Mouse (Mus musculus) embryonic facial prominence, embryonic 12.5 days (tissue): ENCODE measurements at regions not wholly inside any gene's neighbourhood (a gene's known extent, or its start where the extent isn't known, plus 50 kb on each side); places are given as distances from the start of the nearest gene placed in this dataset.
A peak's percentile ranks its signal among the peaks of the same experiment; 100 is the strongest.

Source experiments
- ATAC-seq: fragments of 200-750 bp; cut with Nextera tagmentation; 2 replicates; pipeline ENCODE4 v1.8.0; 2017; ENCODE audit not compliant: insufficient number of reproducible peaks, insufficient read depth, low FRiP score, low TSS enrichment
- H3K27ac ChIP-seq: fragments of 300-500 bp; sonication (generic); 2 replicates; pipeline ENCODE4 v1.5.1; 2016; ENCODE audit warnings: mild to moderate bottlenecking
- H3K27me3 ChIP-seq: fragments of 300-500 bp; sonication (generic); 2 replicates; pipeline ENCODE4 v1.6.1; 2016; ENCODE audit warnings: mild to moderate bottlenecking, moderate library complexity
- H3K36me3 ChIP-seq: fragments of 300-500 bp; sonication (generic); 2 replicates; pipeline ENCODE4 v1.6.1; 2016; ENCODE audit warnings: mild to moderate bottlenecking
- H3K4me1 ChIP-seq: fragments of 300-500 bp; sonication (generic); 2 replicates; pipeline ENCODE4 v1.6.1; 2016
- H3K4me2 ChIP-seq: fragments of 300-500 bp; sonication (generic); replicated peaks from 2 replicates; pipeline ENCODE4 v1.6.1; 2016; ENCODE audit warnings: mild to moderate bottlenecking, moderate library complexity
- H3K4me3 ChIP-seq: fragments of 300-500 bp; sonication (generic); 2 replicates; pipeline ENCODE4 v1.5.1; 2016; ENCODE audit warnings: mild to moderate bottlenecking
- H3K9ac ChIP-seq: fragments of 300-500 bp; sonication (generic); 2 replicates; pipeline ENCODE4 v1.6.1; 2016; ENCODE audit warnings: mild to moderate bottlenecking, moderate library complexity
- H3K9me3 ChIP-seq: fragments of 300-500 bp; sonication (generic); 2 replicates; pipeline ENCODE4 v1.6.1; 2016; ENCODE audit warnings: mild to moderate bottlenecking, moderate library complexity
- WGBS: fragments of 180-500 bp; shearing (Covaris S2); methylation state at CpG from one replicate; pipeline ENCODE4 v1.1.7; 2016; 5-methylcytosine and 5-hydroxymethylcytosine counted together

GRCm38 (mm10) chr15:56065872-56066534 is 1411.4 kb downstream of the Slc22a22 start:
- H3K9ac ChIP-seq: no peak overlapping the region
- H3K4me1 ChIP-seq: no peaks in the 10 kb centered on the region; the same call in 1 of the 2 replicates
- H3K9me3 ChIP-seq: no peaks in the 10 kb centered on the region
- H3K4me2 ChIP-seq: no peak overlapping the region
- H3K27ac ChIP-seq: no peak overlapping the region
- no peaks in the 10 kb centered on the region for H3K36me3 ChIP-seq
- ATAC-seq: no peak
- WGBS: 39% methylated on average over 7 of the region's 7 CpGs
- H3K27me3 ChIP-seq: no peaks in the 10 kb centered on the region
- H3K4me3 ChIP-seq: no peak overlapping the region

DNA sequence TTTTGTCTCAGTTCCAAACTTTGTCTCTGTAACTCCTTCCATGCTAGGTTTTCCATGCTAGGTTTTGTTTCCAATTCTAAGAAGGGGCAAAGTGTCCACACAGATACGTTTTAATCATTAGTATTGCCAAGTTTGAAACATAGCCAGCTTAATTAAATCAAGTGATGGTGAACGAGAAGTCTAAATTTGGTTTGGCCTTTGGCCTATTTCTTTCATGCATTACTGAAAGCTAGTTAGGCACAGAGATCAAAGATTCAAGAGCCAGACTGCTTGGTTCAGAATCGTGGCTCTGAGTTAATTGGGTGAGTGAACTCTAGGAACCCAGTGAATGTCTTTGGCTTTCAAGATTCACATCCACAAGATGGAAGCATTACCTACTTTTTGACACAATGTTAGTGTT is 1414.8 kb downstream of the Slc22a22 start:
- no peak for ATAC-seq
- Histone ChIP-seq H3K4me3 (no peak overlapping the region), H3K4me1 (no peaks in the 10 kb centered on the region; the same call in 1 of the 2 replicates), H3K4me2 (no peak overlapping the region), H3K9ac (no peak overlapping the region), H3K9me3 (no peaks in the 10 kb centered on the region), H3K27ac (no peak overlapping the region), H3K27me3 (no peaks in the 10 kb centered on the region), H3K36me3 (no peaks in the 10 kb centered on the region)
- WGBS: 46% methylated on average over 3 of the region's 3 CpGs

GRCm38 (mm10) chr15:56061326-56061725 is 1416.1 kb downstream of the Slc22a22 start:
- no peak for ATAC-seq
- 71% methylated on average over 4 of the region's 4 CpGs for WGBS
- H3K9ac ChIP-seq: no peak overlapping the region
- peaks cover 3% of the 10 kb centered on the region; the same call in 1 of the 2 replicates for H3K4me1 ChIP-seq
- H3K4me3 ChIP-seq: no peak overlapping the region
- no peaks in the 10 kb centered on the region for H3K27me3 ChIP-seq
- no peak overlapping the region for H3K4me2 ChIP-seq
- H3K27ac ChIP-seq: no peak overlapping the region
- H3K9me3 ChIP-seq: no peaks in the 10 kb centered on the region
- H3K36me3 ChIP-seq: no peaks in the 10 kb centered on the region

- H3K27ac ChIP-seq: no peak overlapping the region
- H3K4me2 ChIP-seq: no peak overlapping the region
- WGBS: 69% methylated on average over 7 of the region's 7 CpGs
- no peak overlapping the region for H3K4me3 ChIP-seq
- H3K9me3 ChIP-seq: no peaks in the 10 kb centered on the region
- no peaks in the 10 kb centered on the region for H3K36me3 ChIP-seq
- H3K9ac ChIP-seq: no peak overlapping the region
- no peak for ATAC-seq
- H3K27me3 ChIP-seq: no peaks in the 10 kb centered on the region
- no peaks in the 10 kb centered on the region for H3K4me1 ChIP-seq
Observed at GRCm38 (mm10) chr15:56050716-56051115, 1426.7 kb downstream of the Slc22a22 start.

DNA sequence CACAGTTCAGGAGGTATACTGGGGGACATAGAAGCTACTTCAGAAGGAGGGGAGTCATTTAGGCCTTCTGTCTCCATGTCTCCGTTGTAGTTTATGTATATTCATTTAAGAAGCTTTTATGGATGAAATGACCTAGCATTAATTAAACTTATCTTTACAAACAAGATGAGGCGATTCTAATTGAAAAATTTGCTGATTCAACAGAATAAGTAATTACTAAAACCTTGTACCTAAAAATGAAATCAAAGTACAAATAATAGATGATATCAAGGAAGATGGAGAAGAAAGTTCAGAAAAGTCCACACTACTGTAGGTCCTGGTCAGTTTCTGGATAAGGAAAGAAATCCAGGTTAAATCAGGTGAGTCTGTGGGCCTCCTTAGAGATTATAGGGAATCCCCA is 1429.6 kb downstream of the Slc22a22 start:
- H3K27ac ChIP-seq: no peak overlapping the region
- no peaks in the 10 kb centered on the region for H3K27me3 ChIP-seq
- no peaks in the 10 kb centered on the region for H3K36me3 ChIP-seq
- no peaks in the 10 kb centered on the region for H3K4me1 ChIP-seq
- no peak overlapping the region for H3K4me2 ChIP-seq
- no peaks in the 10 kb centered on the region for H3K9me3 ChIP-seq
- H3K4me3 ChIP-seq: no peak overlapping the region
- no peak for ATAC-seq
- H3K9ac ChIP-seq: no peak overlapping the region
- WGBS: 89% methylated on average over 2 of the region's 2 CpGs

GRCm38 (mm10) chr15:56046679-56047532 is 1430.5 kb downstream of the Slc22a22 start:
- Histone ChIP-seq H3K9ac (peak overlapping the region; percentile 38), H3K4me1 (no peaks in the 10 kb centered on the region), H3K4me2 (peak overlapping the region; percentile 45), H3K36me3 (no peaks in the 10 kb centered on the region), H3K27me3 (no peaks in the 10 kb centered on the region), H3K27ac (no peak overlapping the region), H3K4me3 (peak overlapping the region; percentile 19), H3K9me3 (no peaks in the 10 kb centered on the region)
- 0 out of 2 replicates have a peak, but pooled peaks have one; percentile 35 for ATAC-seq
- 32% methylated on average over 16 of the region's 16 CpGs for WGBS

- no peak for ATAC-seq
- H3K4me3 ChIP-seq: no peak overlapping the region
- H3K27me3 ChIP-seq: no peaks in the 10 kb centered on the region
- H3K9me3 ChIP-seq: no peaks in the 10 kb centered on the region
- WGBS: 86% methylated on average over 10 of the region's 10 CpGs
- no peaks in the 10 kb centered on the region for H3K36me3 ChIP-seq
- H3K27ac ChIP-seq: no peak overlapping the region
- H3K4me1 ChIP-seq: no peaks in the 10 kb centered on the region
- no peak overlapping the region for H3K9ac ChIP-seq
- H3K4me2 ChIP-seq: no peak overlapping the region
Observed at GRCm38 (mm10) chr15:56045510-56046245, 1431.7 kb downstream of the Slc22a22 start.

- ATAC-seq: no peak
- H3K9me3 ChIP-seq: no peaks in the 10 kb centered on the region
- H3K36me3 ChIP-seq: no peaks in the 10 kb centered on the region
- 75% methylated on average over 4 of the region's 4 CpGs for WGBS
- H3K4me3 ChIP-seq: no peak overlapping the region
- no peak overlapping the region for H3K4me2 ChIP-seq
- no peaks in the 10 kb centered on the region for H3K27me3 ChIP-seq
- H3K9ac ChIP-seq: no peak overlapping the region
- H3K4me1 ChIP-seq: no peaks in the 10 kb centered on the region
- H3K27ac ChIP-seq: no peak overlapping the region
Observed at GRCm38 (mm10) chr15:56043282-56043681, 1434.1 kb downstream of the Slc22a22 start.

GRCm38 (mm10) chr15:56042449-56042848 is 1435.0 kb downstream of the Slc22a22 start:
- no peaks in the 10 kb centered on the region for H3K27me3 ChIP-seq
- H3K36me3 ChIP-seq: no peaks in the 10 kb centered on the region
- H3K9me3 ChIP-seq: no peaks in the 10 kb centered on the region
- no peak overlapping the region for H3K27ac ChIP-seq
- H3K4me3 ChIP-seq: no peak overlapping the region
- ATAC-seq: no peak; the same call in 1 of the 2 replicates
- H3K4me2 ChIP-seq: no peak overlapping the region
- H3K9ac ChIP-seq: no peak overlapping the region
- no peaks in the 10 kb centered on the region for H3K4me1 ChIP-seq

DNA sequence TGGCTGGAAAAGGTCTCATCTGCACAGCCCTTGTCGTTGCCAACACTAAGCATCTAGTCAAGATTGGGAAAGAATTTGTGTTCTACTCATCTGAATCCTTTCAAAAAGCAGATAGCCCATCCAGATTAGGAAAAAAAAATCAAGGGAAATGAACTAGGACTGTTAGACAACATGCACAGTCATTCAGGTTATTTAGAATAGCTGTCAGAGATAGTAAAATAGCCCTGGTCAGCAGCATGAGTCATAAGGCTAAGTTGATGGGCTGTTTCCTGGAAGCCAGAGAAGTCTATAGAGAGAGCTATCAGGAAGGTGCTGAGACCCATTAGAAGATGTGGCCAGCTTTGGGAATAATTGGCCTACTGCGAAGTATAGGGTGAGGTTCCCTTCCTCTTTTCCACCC is 1447.4 kb downstream of the Slc22a22 start:
- H3K4me1 ChIP-seq: no peaks in the 10 kb centered on the region
- H3K9me3 ChIP-seq: no peaks in the 10 kb centered on the region
- no peak overlapping the region for H3K9ac ChIP-seq
- no peak for ATAC-seq
- H3K4me3 ChIP-seq: no peak overlapping the region
- no peak overlapping the region for H3K27ac ChIP-seq
- no peaks in the 10 kb centered on the region for H3K36me3 ChIP-seq
- H3K27me3 ChIP-seq: no peaks in the 10 kb centered on the region
- H3K4me2 ChIP-seq: no peak overlapping the region
- WGBS: 88% methylated on average over 2 of the region's 2 CpGs

GRCm38 (mm10) chr15:56027197-56027818 is 1450.1 kb downstream of the Slc22a22 start:
- no peak for ATAC-seq
- no peak overlapping the region for H3K4me2 ChIP-seq
- no peak overlapping the region for H3K4me3 ChIP-seq
- H3K27ac ChIP-seq: no peak overlapping the region
- no peaks in the 10 kb centered on the region for H3K4me1 ChIP-seq
- H3K36me3 ChIP-seq: no peaks in the 10 kb centered on the region
- WGBS: 29% methylated on average over 5 of the region's 5 CpGs
- no peaks in the 10 kb centered on the region for H3K27me3 ChIP-seq
- no peaks in the 10 kb centered on the region for H3K9me3 ChIP-seq
- no peak overlapping the region for H3K9ac ChIP-seq
